Mouse (Mus musculus): ENCODE results near the gene Lonrf3.

DNA sequence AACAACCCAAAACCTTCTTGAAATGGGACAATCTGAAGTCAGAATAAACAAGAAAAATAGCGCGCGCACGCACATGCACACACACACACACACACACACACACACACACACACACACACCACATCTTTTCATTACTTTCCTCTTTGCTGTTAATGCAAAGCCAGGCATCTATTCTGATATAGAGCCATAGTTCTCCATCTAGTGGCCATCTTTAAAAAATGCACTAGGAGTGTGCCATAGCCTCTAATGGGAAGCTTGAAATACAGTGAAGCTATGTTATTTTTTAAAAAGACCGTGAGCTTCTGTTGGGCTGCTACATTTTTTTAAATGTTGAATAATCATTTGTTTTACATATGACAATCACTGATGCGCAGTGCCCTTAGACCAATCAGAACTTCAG lies 65.1 kb downstream of the Lonrf3 start:
- TF ChIP-seq CTCF (IDR thresholded peaks at IDR 0.05; ENCODE audit: low read depth) (no peak), EP300 (IDR thresholded peaks at IDR 0.05; ENCODE audit: low read depth) (no peak)
